Mouse (Mus musculus) lung, postnatal 0 days (tissue): ENCODE measurements at regions not wholly inside any gene's neighbourhood (a gene's known extent, or its start where the extent isn't known, plus 50 kb on each side); places are given as distances from the start of the nearest gene placed in this dataset.

Experiments
- ATAC-seq: fragments of 200-750 bp; cut with Nextera tagmentation; 2 replicates; pipeline ENCODE4 v1.8.0; 2017; ENCODE audit warnings: moderate library complexity
- DNase-seq: peaks from one replicate; pipeline ENCODE4 v3.0.0-alpha.2; 2016; ENCODE audit warnings: low spot score
- H3K27ac ChIP-seq: fragments of 300-500 bp; sonication (generic); 2 replicates; pipeline ENCODE4 v1.5.1; 2014; ENCODE audit warnings: antibody characterized with exemption, mild to moderate bottlenecking, low read length, mixed read lengths
- H3K27me3 ChIP-seq: fragments of 300-500 bp; sonication (generic); replicated peaks from 2 replicates; pipeline ENCODE4 v1.6.1; 2014; ENCODE audit warnings: low read length, mixed read lengths; ENCODE audit not compliant: insufficient read depth
- H3K36me3 ChIP-seq: fragments of 300-500 bp; sonication (generic); 2 replicates; pipeline ENCODE4 v1.6.1; 2014; ENCODE audit warnings: low read length, mixed read lengths; ENCODE audit not compliant: insufficient read depth
- H3K4me1 ChIP-seq: fragments of 300-500 bp; sonication (generic); 2 replicates; pipeline ENCODE4 v1.6.1; 2014; ENCODE audit warnings: antibody characterized with exemption, low read depth, low read length, mixed read lengths; ENCODE audit not compliant: insufficient read depth
- H3K4me2 ChIP-seq: fragments of 300-500 bp; sonication (generic); replicated peaks from 2 replicates; pipeline ENCODE4 v1.6.1; 2014; ENCODE audit warnings: low read depth, mild to moderate bottlenecking, low read length, moderate library complexity, mixed read lengths
- H3K4me3 ChIP-seq: fragments of 300-500 bp; sonication (generic); 2 replicates; pipeline ENCODE4 v1.5.1; 2014; ENCODE audit warnings: low read depth, low read length
- H3K9ac ChIP-seq: fragments of 300-500 bp; sonication (generic); replicated peaks from 2 replicates; pipeline ENCODE4 v1.6.1; 2014; ENCODE audit warnings: low read depth, mild to moderate bottlenecking
- H3K9me3 ChIP-seq: fragments of 300-500 bp; sonication (generic); 2 replicates; pipeline ENCODE4 v1.6.1; 2016; ENCODE audit warnings: low read length, mixed read lengths
- CTCF ChIP-seq: IDR thresholded peaks from 2 replicates; pipeline ENCODE4 v1.5.1; 2016; ENCODE audit warnings: antibody characterized with exemption, mild to moderate bottlenecking
- EP300 ChIP-seq: IDR thresholded peaks from 2 replicates; pipeline ENCODE4 v1.6.1; 2016; ENCODE audit warnings: antibody characterized with exemption, mild to moderate bottlenecking, control low read depth
- WGBS: fragments of 180-500 bp; shearing (Covaris S2); extraction: QIAGEN DNeasy Blood & Tissue Kit; methylation state at CpG from one replicate; pipeline ENCODE4 v1.1.7; 2014; 5-methylcytosine and 5-hydroxymethylcytosine counted together

DNA sequence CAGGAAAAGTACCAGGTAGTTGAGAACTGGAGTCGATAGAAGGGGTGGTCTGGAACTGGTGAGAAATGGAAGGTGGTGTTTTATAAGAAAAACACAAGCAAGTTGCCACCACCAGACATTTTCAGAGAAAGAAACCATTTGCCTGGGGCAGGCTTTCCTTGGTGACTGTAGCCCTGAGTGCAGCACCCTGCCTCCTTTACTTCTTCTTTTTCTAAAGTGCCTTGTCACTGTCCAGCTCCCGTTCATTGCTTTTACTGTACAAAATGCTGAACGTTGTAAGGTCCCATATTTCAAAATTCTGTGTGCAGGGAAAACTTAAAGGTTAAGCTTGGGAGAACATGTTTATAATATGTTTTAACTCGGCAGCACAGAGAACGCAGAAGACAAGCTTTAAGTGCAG, 122.9 kb upstream of the Nrp1 start:
- Histone ChIP-seq H3K27me3 (no peaks in the 10 kb centered on the region), H3K4me3 (no peak overlapping the region), H3K36me3 (no peaks in the 10 kb centered on the region), H3K9me3 (no peaks in the 10 kb centered on the region), H3K27ac (no peak overlapping the region), H3K4me2 (no peak overlapping the region), H3K4me1 (no peaks in the 10 kb centered on the region), H3K9ac (no peak overlapping the region)
- WGBS = 60% methylated on average over 5 of the region's 5 CpGs
- DNase-seq (no peak), ATAC-seq (no peak)
- TF ChIP-seq EP300 = no peak
- TF ChIP-seq CTCF = no peak

DNA sequence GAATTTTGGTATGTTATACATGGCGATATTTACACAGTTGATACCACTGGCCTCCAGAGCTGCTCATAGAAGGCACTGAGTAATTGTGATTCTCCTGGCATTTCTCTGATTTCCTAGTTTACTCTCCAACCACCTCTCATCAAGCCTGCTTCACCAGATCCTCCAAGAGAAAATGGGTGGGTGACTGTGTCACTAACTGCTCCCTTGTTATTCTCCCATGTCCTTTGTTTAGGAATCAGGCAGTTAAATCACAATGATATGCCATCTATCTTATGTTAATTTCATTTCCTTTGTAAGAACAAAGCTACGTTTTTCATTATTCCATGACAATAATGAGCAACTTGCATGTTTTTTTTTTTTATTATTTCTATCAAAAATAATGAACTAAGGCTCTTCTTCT, 122.3 kb upstream of the Nrp1 start:
- ATAC-seq (no peak), DNase-seq (no peak)
- 82% methylated on average over 2 of the region's 2 CpGs for WGBS
- TF ChIP-seq CTCF (no peak), EP300 (no peak)
- Histone ChIP-seq H3K9ac (no peak overlapping the region), H3K4me2 (no peak overlapping the region), H3K27ac (no peak overlapping the region), H3K36me3 (no peaks in the 10 kb centered on the region), H3K27me3 (no peaks in the 10 kb centered on the region), H3K4me1 (no peaks in the 10 kb centered on the region), H3K4me3 (no peak overlapping the region), H3K9me3 (no peaks in the 10 kb centered on the region)

DNA sequence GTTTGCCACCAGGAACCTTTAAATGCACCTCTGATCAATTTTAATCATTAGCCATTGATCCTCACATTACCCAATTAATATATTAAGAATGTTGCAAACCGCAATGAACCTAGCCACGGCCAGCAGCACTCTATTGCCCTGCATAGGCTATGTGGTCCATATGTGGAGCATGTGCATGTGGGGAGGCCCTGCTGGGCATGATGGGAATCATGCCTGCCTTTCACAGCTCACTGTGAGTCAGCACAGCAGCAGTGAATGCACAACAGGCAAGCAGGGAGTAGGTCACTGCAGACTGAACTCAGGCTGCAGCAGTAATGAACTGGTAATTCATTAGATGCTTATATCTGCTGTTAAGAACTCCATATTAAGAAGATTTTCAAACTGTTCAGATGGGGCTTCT, 119.5 kb upstream of the Nrp1 start:
- TF ChIP-seq CTCF (no peak), EP300 (no peak)
- Histone ChIP-seq H3K4me1 (no peaks in the 10 kb centered on the region), H3K27ac (no peak overlapping the region), H3K4me3 (no peak overlapping the region), H3K9ac (no peak overlapping the region), H3K36me3 (no peaks in the 10 kb centered on the region), H3K27me3 (no peaks in the 10 kb centered on the region), H3K9me3 (no peaks in the 10 kb centered on the region), H3K4me2 (no peak overlapping the region)
- DNase-seq = no peak
- WGBS = 95% methylated on average over 2 of the region's 2 CpGs
- no peak for ATAC-seq

DNA sequence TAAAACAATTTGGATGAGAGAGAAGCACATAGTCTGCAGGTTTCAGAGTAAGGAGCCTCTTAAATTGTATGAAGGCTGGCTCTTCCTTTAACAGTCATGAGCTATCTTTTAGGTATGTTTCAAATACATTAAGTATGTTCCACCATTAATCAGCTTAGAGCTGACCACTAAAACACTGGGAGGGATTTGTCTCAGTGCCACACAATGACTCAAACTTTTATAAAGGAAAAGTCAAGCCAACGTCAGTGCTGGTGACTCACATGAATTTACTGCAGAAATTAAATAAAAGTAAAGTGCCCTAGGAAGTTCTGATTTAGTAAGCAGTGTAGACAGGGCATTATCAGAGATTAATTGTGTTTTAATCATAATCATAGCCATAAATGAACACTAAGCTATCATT, 118.6 kb upstream of the Nrp1 start:
- Histone ChIP-seq H3K9ac (no peak overlapping the region), H3K4me2 (no peak overlapping the region), H3K9me3 (no peaks in the 10 kb centered on the region), H3K27me3 (no peaks in the 10 kb centered on the region), H3K36me3 (no peaks in the 10 kb centered on the region), H3K27ac (no peak overlapping the region), H3K4me3 (no peak overlapping the region), H3K4me1 (no peaks in the 10 kb centered on the region)
- DNase-seq (peak; percentile 29), ATAC-seq (no peak)
- 30% methylated on average over 1 of the region's 1 CpGs for WGBS
- TF ChIP-seq EP300 = no peak
- TF ChIP-seq CTCF = no peak

DNA sequence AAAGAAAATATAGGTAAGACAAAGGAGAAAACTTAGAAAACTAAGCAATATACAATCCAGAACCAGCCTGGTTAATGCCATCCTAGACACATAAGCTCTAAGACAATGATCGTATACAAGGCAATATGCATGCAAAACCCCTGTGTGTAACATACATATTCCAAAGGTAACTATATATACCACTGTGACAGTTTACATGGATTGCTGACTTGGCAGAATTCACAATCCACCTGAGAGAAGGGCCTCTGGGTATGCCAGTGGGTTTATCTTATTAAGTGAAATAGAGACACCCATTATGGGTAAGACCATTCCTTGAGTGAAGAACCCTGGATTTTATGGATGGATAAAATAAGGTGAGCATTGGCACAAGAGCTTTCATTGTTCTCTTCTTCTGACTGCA, 117.2 kb upstream of the Nrp1 start:
- H3K4me2 ChIP-seq = no peak overlapping the region
- ATAC-seq = no peak
- H3K4me3 ChIP-seq = no peak overlapping the region
- H3K36me3 ChIP-seq = no peaks in the 10 kb centered on the region
- no peak overlapping the region for H3K27ac ChIP-seq
- WGBS = 90% methylated on average over 1 of the region's 1 CpGs
- no peaks in the 10 kb centered on the region for H3K9me3 ChIP-seq
- no peaks in the 10 kb centered on the region for H3K27me3 ChIP-seq
- H3K4me1 ChIP-seq = no peaks in the 10 kb centered on the region
- no peak overlapping the region for H3K9ac ChIP-seq
- DNase-seq = no peak
- TF ChIP-seq CTCF (no peak), EP300 (no peak)

DNA sequence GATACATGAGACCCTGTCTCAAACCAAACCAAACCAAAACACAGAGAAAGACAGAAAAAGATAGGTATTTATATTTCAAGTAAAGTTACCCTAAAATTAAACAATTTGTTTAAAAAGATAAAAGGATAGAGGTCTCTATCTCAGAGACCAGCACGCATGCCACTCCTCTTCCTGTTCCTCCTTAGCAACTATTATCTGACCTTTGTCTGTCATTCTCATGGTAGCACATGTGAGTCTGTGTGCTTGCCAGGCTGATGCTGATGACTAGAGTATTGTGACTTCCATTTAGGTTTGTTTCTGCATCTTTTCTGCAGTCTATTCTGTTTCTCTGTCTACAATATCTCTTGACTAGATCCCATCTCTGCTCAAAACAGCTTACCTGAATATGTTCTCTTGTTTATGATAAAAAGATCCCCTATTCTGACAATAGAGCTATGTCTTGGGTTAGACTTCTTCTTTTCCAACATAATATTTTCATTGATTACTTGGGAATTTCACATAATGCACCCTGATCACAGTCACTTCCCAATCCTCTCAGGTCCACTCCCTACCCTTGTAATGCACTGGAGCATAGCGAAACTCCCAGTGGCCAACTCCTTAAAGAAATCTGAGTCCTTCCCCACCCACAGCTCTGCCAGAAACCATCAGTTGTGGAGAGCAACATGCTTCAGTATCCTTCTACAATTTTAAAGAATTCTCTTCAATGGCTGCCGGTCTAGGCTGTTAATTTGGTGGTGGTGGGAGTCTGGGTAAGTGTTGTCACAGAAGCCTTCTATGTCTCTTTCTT, 115.7 kb upstream of the Nrp1 start:
- Histone ChIP-seq H3K27me3 (no peaks in the 10 kb centered on the region), H3K4me1 (no peaks in the 10 kb centered on the region), H3K4me2 (no peak overlapping the region), H3K27ac (no peak overlapping the region), H3K4me3 (no peak overlapping the region), H3K9me3 (no peaks in the 10 kb centered on the region), H3K9ac (no peak overlapping the region), H3K36me3 (no peaks in the 10 kb centered on the region)
- WGBS = 84% methylated on average over 3 of the region's 3 CpGs
- ATAC-seq (no peak), DNase-seq (no peak)
- TF ChIP-seq CTCF (no peak), EP300 (no peak)

DNA sequence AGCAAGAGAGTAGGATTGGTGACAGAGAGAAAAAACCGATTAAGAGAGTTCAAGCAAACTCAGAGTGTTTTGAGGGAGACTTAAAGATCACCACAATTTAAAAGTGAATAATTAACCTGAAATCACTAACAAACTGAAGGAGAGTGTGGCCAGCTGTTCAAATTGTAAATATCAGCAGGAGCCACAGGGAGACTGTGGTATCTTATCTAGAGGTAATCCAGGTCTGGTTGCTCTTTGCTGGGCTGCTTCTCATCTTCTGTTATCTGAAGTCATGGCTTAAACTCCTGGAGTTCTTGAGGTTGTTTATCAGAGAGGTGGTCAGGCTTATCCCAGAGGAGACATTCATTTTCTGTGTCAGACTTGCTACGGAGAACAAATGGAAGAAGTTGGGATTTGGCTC, 106.7 kb upstream of the Nrp1 start:
- no peak overlapping the region for H3K4me2 ChIP-seq
- WGBS = 26% methylated on average over 2 of the region's 2 CpGs
- no peaks in the 10 kb centered on the region for H3K4me1 ChIP-seq
- no peak for ATAC-seq
- no peak overlapping the region for H3K9ac ChIP-seq
- H3K36me3 ChIP-seq = no peaks in the 10 kb centered on the region
- no peaks in the 10 kb centered on the region for H3K27me3 ChIP-seq
- H3K4me3 ChIP-seq = no peak overlapping the region
- DNase-seq = no peak
- H3K9me3 ChIP-seq = no peaks in the 10 kb centered on the region
- H3K27ac ChIP-seq = no peak overlapping the region
- TF ChIP-seq EP300 = no peak
- TF ChIP-seq CTCF = no peak
